Mouse (Mus musculus) neural tube, embryonic 11.5 days (tissue): Measurements from ENCODE around the gene Lamp5. TPM values are rescaled to one million over a fixed set of nuclear protein-coding genes. Genes with fewer than 3 reads are reported as not detected.

ENCODE experiments used
- ATAC-seq: fragments of 200-750 bp; cut with Nextera tagmentation; 2 replicates; pipeline ENCODE4 v1.8.0; 2017; ENCODE audit warnings: moderate number of reproducible peaks, mild to moderate bottlenecking, moderate TSS enrichment, moderate library complexity; ENCODE audit not compliant: insufficient read depth, low FRiP score, low TSS enrichment
- DNase-seq: peaks from one replicate; pipeline ENCODE4 v3.0.0-alpha.2; 2015; ENCODE audit warnings: low spot score
- H3K27ac ChIP-seq: fragments of 300-500 bp; sonication (generic); 2 replicates; pipeline ENCODE4 v1.5.1; 2014; ENCODE audit warnings: low read depth, mild to moderate bottlenecking, low read length
- H3K27me3 ChIP-seq: fragments of 300-500 bp; sonication (generic); 2 replicates; pipeline ENCODE4 v1.6.1; 2014; ENCODE audit warnings: mild to moderate bottlenecking, low read length, mixed read lengths; ENCODE audit not compliant: control insufficient read depth, insufficient read depth
- H3K36me3 ChIP-seq: fragments of 300-500 bp; sonication (generic); 2 replicates; pipeline ENCODE4 v1.6.1; 2014; ENCODE audit warnings: mild to moderate bottlenecking, low read length, moderate library complexity, mixed read lengths; ENCODE audit not compliant: control insufficient read depth, insufficient read depth
- H3K4me1 ChIP-seq: fragments of 300-500 bp; sonication (generic); 2 replicates; pipeline ENCODE4 v1.6.1; 2014; ENCODE audit warnings: low read length, mixed read lengths; ENCODE audit not compliant: control insufficient read depth, insufficient read depth
- H3K4me2 ChIP-seq: fragments of 300-500 bp; sonication (generic); 2 replicates; pipeline ENCODE4 v1.6.1; 2014; ENCODE audit warnings: low read depth, mild to moderate bottlenecking, moderate library complexity
- H3K4me3 ChIP-seq: fragments of 300-500 bp; sonication (generic); 2 replicates; pipeline ENCODE4 v1.5.1; 2014; ENCODE audit warnings: low read depth, low read length
- H3K9ac ChIP-seq: fragments of 300-500 bp; sonication (generic); 2 replicates; pipeline ENCODE4 v1.6.1; 2014; ENCODE audit warnings: mild to moderate bottlenecking, low read length
- H3K9me3 ChIP-seq: fragments of 300-500 bp; sonication (generic); 2 replicates; pipeline ENCODE4 v1.6.1; 2016; ENCODE audit warnings: low read length; ENCODE audit not compliant: control insufficient read depth
- WGBS: fragments of 180-500 bp; shearing (Covaris S2); extraction: QIAGEN DNeasy Blood & Tissue Kit; methylation state at CpG from one replicate; pipeline ENCODE4 v1.1.7; 2014; 5-methylcytosine and 5-hydroxymethylcytosine counted together
- polyA plus RNA-seq: library from polyadenylated mRNA; unstranded; fragments of >200 nt; fragmentation: Nextera tagmentation; extraction: Ambion mirVana; gene quantifications from 2 replicates; pipeline ENCODE4 v1.2.1, GENCODE M21; 2014

The Lamp5 gene
- 70.4 and 72.0 TPM in 2 replicates for polyA plus RNA-seq

DNA sequence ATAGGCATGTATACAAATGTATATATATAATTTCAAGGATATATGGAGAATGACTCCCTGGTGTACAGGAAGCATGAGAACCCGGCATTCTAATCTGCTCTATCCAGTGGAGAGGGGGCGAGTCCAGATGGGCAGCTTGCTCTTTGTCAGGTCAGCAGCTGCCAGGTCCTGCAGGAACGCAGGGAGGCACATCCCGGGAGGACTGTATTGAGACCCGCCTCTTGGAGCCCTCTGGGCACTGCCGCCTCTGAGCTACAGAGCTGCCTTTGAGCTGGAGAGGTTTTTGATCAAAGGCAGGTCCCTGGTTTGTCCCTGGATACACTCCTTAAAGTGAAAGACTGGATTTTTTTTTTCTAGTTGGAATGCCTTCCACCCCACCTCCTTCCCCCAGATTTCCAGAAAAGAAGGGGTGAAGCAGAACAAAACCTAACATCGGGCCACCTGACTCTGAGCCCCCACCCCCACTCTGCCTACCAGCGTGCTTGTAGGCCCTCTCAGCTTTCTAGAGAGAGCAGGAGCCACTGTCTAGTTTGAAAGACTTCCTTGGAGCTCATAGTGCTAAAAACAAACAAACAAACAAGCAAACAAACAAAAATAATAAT, at the start of gene Lamp5:
Lamp5 (plus strand) TSS at position 552 of the 602 bp plus-strand sequence.
- peak within 1 kb of the TSS; percentile 48 for H3K9ac ChIP-seq
- no peaks in the 10 kb centered on the region for H3K9me3 ChIP-seq
- ATAC-seq (peak; percentile 79), DNase-seq (peak; percentile 54)
- peak within 1 kb of the TSS; percentile 46 for H3K4me2 ChIP-seq
- H3K36me3 ChIP-seq, result no peaks in the 10 kb centered on the region
- 0 out of 2 replicates have a peak, but pooled peaks cover 2% of the 10 kb centered on the region for H3K27me3 ChIP-seq
- peak within 1 kb of the TSS; percentile 19 for H3K4me3 ChIP-seq
- peak within 1 kb of the TSS; percentile 82 for H3K27ac ChIP-seq
- H3K4me1 ChIP-seq, result peaks cover 4% of the 10 kb centered on the region; the same call in 1 of the 2 replicates
- WGBS, result 5% methylated on average over 8 of the region's 8 CpGs

DNA sequence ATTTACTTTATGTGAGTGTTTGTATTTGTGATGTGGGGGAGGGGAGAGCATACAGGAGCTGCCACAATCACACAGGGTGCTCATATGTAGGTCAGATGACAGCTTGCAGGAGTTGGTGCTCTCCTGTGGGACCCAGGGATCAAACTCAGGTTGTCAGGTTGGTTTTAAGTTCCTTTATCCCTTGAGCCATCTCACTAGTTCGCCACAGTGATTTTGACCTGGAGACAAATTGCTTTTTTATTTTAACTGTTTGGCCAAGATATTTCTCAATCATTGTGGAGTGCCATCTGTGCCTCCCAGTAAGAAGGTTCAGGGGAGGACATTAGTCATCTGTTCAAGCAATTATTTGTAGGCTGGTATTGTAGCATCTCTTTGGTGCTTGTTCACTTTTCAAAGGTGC, 48.2 kb upstream of the Lamp5 start:
- DNase-seq (no peak), ATAC-seq (no peak)
- Histone ChIP-seq H3K27ac (no peak overlapping the region), H3K4me1 (no peaks in the 10 kb centered on the region), H3K9me3 (no peaks in the 10 kb centered on the region), H3K36me3 (no peaks in the 10 kb centered on the region), H3K9ac (no peak overlapping the region), H3K4me3 (no peak overlapping the region), H3K4me2 (no peak overlapping the region), H3K27me3 (no peaks in the 10 kb centered on the region)
- 78% methylated on average over 1 of the region's 1 CpGs for WGBS

- no peak overlapping the region for H3K4me3 ChIP-seq
- ATAC-seq, result no peak
Observed at GRCm38 (mm10) chr2:136006280-136006679, 45.8 kb upstream of the Lamp5 start.

GRCm38 (mm10) chr2:136012759-136013158, 39.3 kb upstream of the Lamp5 start:
- H3K9ac ChIP-seq, result no peak overlapping the region
- 88% methylated on average over 9 of the region's 9 CpGs for WGBS
- no peak for DNase-seq

More at GRCm38 (mm10) chr2:136006280-136006679, 45.8 kb upstream of the Lamp5 start:
- H3K4me2 ChIP-seq, result no peak overlapping the region
- H3K9ac ChIP-seq, result no peak overlapping the region
- DNase-seq, result no peak
- no peak overlapping the region for H3K27ac ChIP-seq
- H3K4me1 ChIP-seq, result no peaks in the 10 kb centered on the region
- H3K27me3 ChIP-seq, result no peaks in the 10 kb centered on the region
- WGBS, result 94% methylated on average over 5 of the region's 5 CpGs
- H3K9me3 ChIP-seq, result no peaks in the 10 kb centered on the region
- no peaks in the 10 kb centered on the region for H3K36me3 ChIP-seq

GRCm38 (mm10) chr2:136048464-136048863, 3.6 kb upstream of the Lamp5 start:
- no peak overlapping the region for H3K4me3 ChIP-seq
- 0 out of 2 replicates have a peak, but pooled peaks cover 2% of the 10 kb centered on the region for H3K27me3 ChIP-seq
- H3K4me1 ChIP-seq, result peaks cover 4% of the 10 kb centered on the region; the same call in 1 of the 2 replicates
- H3K9me3 ChIP-seq, result no peaks in the 10 kb centered on the region
- H3K9ac ChIP-seq, result no peak overlapping the region
- no peak overlapping the region for H3K27ac ChIP-seq
- H3K36me3 ChIP-seq, result no peaks in the 10 kb centered on the region
- DNase-seq (no peak), ATAC-seq (no peak)
- no peak overlapping the region for H3K4me2 ChIP-seq
- 95% methylated on average over 4 of the region's 4 CpGs for WGBS

More at GRCm38 (mm10) chr2:136012759-136013158, 39.3 kb upstream of the Lamp5 start:
- no peaks in the 10 kb centered on the region for H3K36me3 ChIP-seq
- H3K9me3 ChIP-seq, result no peaks in the 10 kb centered on the region
- no peaks in the 10 kb centered on the region for H3K27me3 ChIP-seq
- H3K4me1 ChIP-seq, result no peaks in the 10 kb centered on the region
- no peak for ATAC-seq
- H3K27ac ChIP-seq, result no peak overlapping the region
- H3K4me2 ChIP-seq, result no peak overlapping the region
- H3K4me3 ChIP-seq, result no peak overlapping the region

DNA sequence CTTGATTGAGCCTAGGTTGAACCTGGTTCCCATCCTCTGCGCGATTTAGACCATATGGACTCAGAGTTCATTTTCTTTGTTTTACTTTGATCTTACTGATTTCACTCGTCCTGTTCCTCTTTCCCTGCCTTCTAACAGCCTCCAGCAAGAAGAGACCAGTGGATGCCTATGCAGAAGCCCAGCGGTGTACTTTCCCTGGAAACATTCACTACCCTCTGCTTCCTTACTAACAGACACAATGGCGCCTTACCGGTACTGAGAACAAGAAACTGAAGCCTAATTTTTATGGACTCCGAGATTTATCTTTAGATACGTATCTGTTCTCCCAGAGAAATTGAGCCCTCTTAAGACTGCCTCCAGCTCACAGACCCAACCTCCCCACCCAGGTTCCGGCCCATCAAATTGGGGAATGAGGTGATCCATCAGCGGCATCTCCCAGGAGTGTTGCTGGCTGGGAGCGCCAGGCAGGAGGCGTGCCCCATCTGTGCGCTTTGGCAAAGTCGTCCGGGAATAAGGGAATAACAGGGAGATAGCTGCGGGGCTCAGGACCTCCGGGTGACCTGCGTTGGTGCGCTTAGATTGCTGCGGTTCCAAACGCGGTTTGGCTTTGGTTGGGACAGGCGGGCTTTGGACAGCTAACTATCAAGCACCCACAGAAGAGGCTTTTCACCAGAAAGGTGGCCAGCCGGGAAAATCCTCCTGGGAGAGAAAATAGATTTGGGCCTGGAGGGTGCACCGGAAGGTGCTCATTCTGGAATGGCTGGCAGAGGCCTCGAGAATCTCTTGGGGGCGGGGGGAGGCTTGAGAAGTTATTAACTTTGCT, 1.0 kb upstream of the Lamp5 start:
- H3K27ac ChIP-seq, result peak overlapping the region; percentile 82
- H3K4me3 ChIP-seq, result peak overlapping the region; percentile 19; the same call in 1 of the 2 replicates
- no peaks in the 10 kb centered on the region for H3K9me3 ChIP-seq
- H3K27me3 ChIP-seq, result 0 out of 2 replicates have a peak, but pooled peaks cover 2% of the 10 kb centered on the region
- H3K9ac ChIP-seq, result peak overlapping the region; percentile 48; the same call in 1 of the 2 replicates
- DNase-seq, result peak; percentile 74
- peak; percentile 70 for ATAC-seq
- H3K4me1 ChIP-seq, result peaks cover 4% of the 10 kb centered on the region; the same call in 1 of the 2 replicates
- no peaks in the 10 kb centered on the region for H3K36me3 ChIP-seq
- peak overlapping the region; percentile 46 for H3K4me2 ChIP-seq
- WGBS, result 12% methylated on average over 27 of the region's 27 CpGs

DNA sequence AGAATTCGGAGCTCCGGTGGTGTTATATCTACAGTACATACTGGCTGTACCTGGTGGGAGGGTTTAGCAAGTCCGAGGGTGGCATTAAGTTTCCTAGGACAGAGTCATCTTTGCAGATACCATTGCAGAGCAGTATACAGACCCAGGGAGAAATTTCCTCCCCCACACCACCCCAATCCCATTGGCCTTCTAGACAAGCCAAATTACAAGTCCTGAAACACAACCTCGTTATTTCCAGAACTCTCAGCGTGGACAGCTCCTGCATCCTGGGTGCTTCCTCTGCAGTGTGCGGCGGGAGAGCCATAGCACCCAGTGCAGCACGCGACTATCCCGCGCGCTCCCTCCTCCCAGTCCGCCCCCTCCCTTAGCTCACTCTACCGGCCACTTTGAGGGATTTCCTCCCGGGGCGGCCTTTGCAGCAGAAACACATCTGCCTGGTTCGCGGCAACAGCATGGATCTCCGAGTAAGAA, 5.9 kb downstream of the Lamp5 start:
- Histone ChIP-seq H3K27me3 (peaks cover 27% of the 10 kb centered on the region), H3K4me3 (peak overlapping the region; percentile 38), H3K4me1 (0 out of 2 replicates have a peak, but pooled peaks cover 11% of the 10 kb centered on the region), H3K36me3 (no peaks in the 10 kb centered on the region), H3K4me2 (peak overlapping the region; percentile 45), H3K9ac (peak overlapping the region; percentile 63), H3K9me3 (no peaks in the 10 kb centered on the region), H3K27ac (peak overlapping the region; percentile 58)
- WGBS, result 3% methylated on average over 19 of the region's 19 CpGs
- ATAC-seq (peak; percentile 49), DNase-seq (peak; percentile 60)

GRCm38 (mm10) chr2:136058398-136058797, 6.4 kb downstream of the Lamp5 start:
- ATAC-seq (peak; percentile 20; the same call in 1 of the 2 replicates), DNase-seq (no peak)
- 5% methylated on average over 7 of the region's 7 CpGs for WGBS
- Histone ChIP-seq H3K4me3 (peak overlapping the region; percentile 38), H3K4me1 (0 out of 2 replicates have a peak, but pooled peaks cover 11% of the 10 kb centered on the region), H3K27ac (peak overlapping the region; percentile 62), H3K27me3 (peaks cover 27% of the 10 kb centered on the region), H3K36me3 (no peaks in the 10 kb centered on the region), H3K9me3 (no peaks in the 10 kb centered on the region), H3K9ac (peak overlapping the region; percentile 63), H3K4me2 (peak overlapping the region; percentile 45)
